Mouse (Mus musculus) neural tube, embryonic 13.5 days (tissue): ENCODE results near the gene Rprd1b. TPM values are rescaled to one million over a fixed set of nuclear protein-coding genes. Genes with fewer than 3 reads are reported as not detected.

Experiments used
- ATAC-seq: fragments of 200-750 bp; cut with Nextera tagmentation; 2 replicates; pipeline ENCODE4 v1.8.0; 2017; ENCODE audit warnings: low read depth, mild to moderate bottlenecking, moderate TSS enrichment, moderate library complexity
- H3K27ac ChIP-seq: fragments of 300-500 bp; sonication (generic); replicated peaks from 2 replicates; pipeline ENCODE4 v1.5.1; 2015; ENCODE audit warnings: moderate library complexity, mild to moderate bottlenecking, inconsistent platforms
- H3K27me3 ChIP-seq: fragments of 300-500 bp; sonication (generic); 2 replicates; pipeline ENCODE4 v1.6.1; 2015; ENCODE audit warnings: mild to moderate bottlenecking, inconsistent platforms
- H3K36me3 ChIP-seq: fragments of 300-500 bp; sonication (generic); 2 replicates; pipeline ENCODE4 v1.6.1; 2015; ENCODE audit warnings: mild to moderate bottlenecking, inconsistent platforms
- H3K4me1 ChIP-seq: fragments of 300-500 bp; sonication (generic); replicated peaks from 2 replicates; pipeline ENCODE4 v1.6.1; 2015; ENCODE audit warnings: inconsistent platforms
- H3K4me2 ChIP-seq: fragments of 300-500 bp; sonication (generic); 2 replicates; pipeline ENCODE4 v1.6.1; 2015; ENCODE audit warnings: inconsistent platforms, mild to moderate bottlenecking, moderate library complexity
- H3K4me3 ChIP-seq: fragments of 300-500 bp; sonication (generic); 2 replicates; pipeline ENCODE4 v1.5.1; 2015; ENCODE audit warnings: mild to moderate bottlenecking, inconsistent platforms
- H3K9ac ChIP-seq: fragments of 300-500 bp; sonication (generic); 2 replicates; pipeline ENCODE4 v1.6.1; 2015; ENCODE audit warnings: moderate library complexity, mild to moderate bottlenecking, inconsistent platforms
- H3K9me3 ChIP-seq: fragments of 300-500 bp; sonication (generic); 2 replicates; pipeline ENCODE4 v1.6.1; 2016; ENCODE audit warnings: inconsistent platforms
- WGBS: fragments of 180-500 bp; shearing (Covaris S2); methylation state at CpG from one replicate; pipeline ENCODE4 v1.1.7; 2015; 5-methylcytosine and 5-hydroxymethylcytosine counted together
- polyA plus RNA-seq: library from polyadenylated mRNA; unstranded; fragments of >200 nt; fragmentation: Nextera tagmentation; extraction: Ambion mirVana; gene quantifications from 2 replicates; pipeline ENCODE4 v1.2.1, GENCODE M21; 2015

Gene Rprd1b
- polyA plus RNA-seq, 1 experiment from 2014 or later, result 34.5 TPM

- no peak overlapping the region for H3K9ac ChIP-seq
- ATAC-seq, result no peak
- 95% methylated on average over 2 of the region's 2 CpGs for WGBS
- H3K36me3 ChIP-seq, result no peaks in the 10 kb centered on the region
- H3K9me3 ChIP-seq, result no peaks in the 10 kb centered on the region
- no peaks in the 10 kb centered on the region for H3K27me3 ChIP-seq
- no peak overlapping the region for H3K27ac ChIP-seq
- H3K4me2 ChIP-seq, result no peak overlapping the region
- no peak overlapping the region for H3K4me3 ChIP-seq
- peaks cover 11% of the 10 kb centered on the region for H3K4me1 ChIP-seq
These were observed 142.1 kb downstream of the Rprd1b start for GRCm38 (mm10) chr2:158170394-158170793.

GRCm38 (mm10) chr2:158174438-158174837 lies 146.1 kb downstream of the Rprd1b start:
- no peaks in the 10 kb centered on the region for H3K27me3 ChIP-seq
- no peak for ATAC-seq

GRCm38 (mm10) chr2:158174958-158175357 lies 146.7 kb downstream of the Rprd1b start:
- Histone ChIP-seq H3K4me2 (no peak overlapping the region), H3K27ac (no peak overlapping the region), H3K4me3 (no peak overlapping the region), H3K36me3 (no peaks in the 10 kb centered on the region), H3K9ac (no peak overlapping the region), H3K4me1 (peaks cover 30% of the 10 kb centered on the region), H3K27me3 (no peaks in the 10 kb centered on the region), H3K9me3 (no peaks in the 10 kb centered on the region)
- ATAC-seq, result no peak
- 92% methylated on average over 15 of the region's 15 CpGs for WGBS

More at GRCm38 (mm10) chr2:158174438-158174837, 146.1 kb downstream of the Rprd1b start:
- Histone ChIP-seq H3K4me3 (no peak overlapping the region), H3K9me3 (no peaks in the 10 kb centered on the region), H3K4me1 (peaks cover 25% of the 10 kb centered on the region), H3K4me2 (no peak overlapping the region), H3K36me3 (no peaks in the 10 kb centered on the region), H3K9ac (no peak overlapping the region), H3K27ac (no peak overlapping the region)
- WGBS, result 90% methylated on average over 5 of the region's 5 CpGs

GRCm38 (mm10) chr2:158175433-158175832 lies 147.1 kb downstream of the Rprd1b start:
- WGBS, result 83% methylated on average over 3 of the region's 3 CpGs
- Histone ChIP-seq H3K9ac (no peak overlapping the region), H3K27ac (no peak overlapping the region), H3K36me3 (no peaks in the 10 kb centered on the region), H3K9me3 (no peaks in the 10 kb centered on the region), H3K27me3 (no peaks in the 10 kb centered on the region), H3K4me1 (peaks cover 31% of the 10 kb centered on the region), H3K4me3 (no peak overlapping the region), H3K4me2 (no peak overlapping the region)
- no peak for ATAC-seq

GRCm38 (mm10) chr2:158176763-158177162 lies 148.5 kb downstream of the Rprd1b start:
- no peak for ATAC-seq
- Histone ChIP-seq H3K4me2 (no peak overlapping the region), H3K9ac (no peak overlapping the region), H3K27me3 (no peaks in the 10 kb centered on the region), H3K27ac (peak overlapping the region; percentile 76; the same call in 1 of the 2 replicates), H3K4me3 (no peak overlapping the region), H3K4me1 (peaks cover 39% of the 10 kb centered on the region), H3K9me3 (no peaks in the 10 kb centered on the region), H3K36me3 (no peaks in the 10 kb centered on the region)
- 91% methylated on average over 9 of the region's 9 CpGs for WGBS

GRCm38 (mm10) chr2:158177574-158177973 lies 149.3 kb downstream of the Rprd1b start:
- no peaks in the 10 kb centered on the region for H3K36me3 ChIP-seq
- H3K4me3 ChIP-seq, result no peak overlapping the region
- ATAC-seq, result no peak
- H3K4me1 ChIP-seq, result peaks cover 47% of the 10 kb centered on the region
- H3K9me3 ChIP-seq, result no peaks in the 10 kb centered on the region
- peak overlapping the region; percentile 76 for H3K27ac ChIP-seq
- 29% methylated on average over 3 of the region's 3 CpGs for WGBS
- no peaks in the 10 kb centered on the region for H3K27me3 ChIP-seq
- H3K9ac ChIP-seq, result no peak overlapping the region
- no peak overlapping the region for H3K4me2 ChIP-seq

- H3K4me1 ChIP-seq, result peaks cover 47% of the 10 kb centered on the region
- H3K27me3 ChIP-seq, result no peaks in the 10 kb centered on the region
- H3K4me3 ChIP-seq, result no peak overlapping the region
- no peak overlapping the region for H3K9ac ChIP-seq
- H3K9me3 ChIP-seq, result no peaks in the 10 kb centered on the region
- H3K36me3 ChIP-seq, result no peaks in the 10 kb centered on the region
- peak overlapping the region; percentile 76 for H3K27ac ChIP-seq
- no peak overlapping the region for H3K4me2 ChIP-seq
- no peak for ATAC-seq
- WGBS, result 76% methylated on average over 4 of the region's 4 CpGs
These were observed 149.8 kb downstream of the Rprd1b start for GRCm38 (mm10) chr2:158178139-158178538.

- Histone ChIP-seq H3K27me3 (no peaks in the 10 kb centered on the region), H3K4me1 (peaks cover 47% of the 10 kb centered on the region), H3K36me3 (no peaks in the 10 kb centered on the region), H3K9me3 (no peaks in the 10 kb centered on the region), H3K27ac (peak overlapping the region; percentile 55; the same call in 1 of the 2 replicates), H3K9ac (0 out of 2 replicates have a peak overlapping the region, but pooled peaks have one; percentile 22), H3K4me2 (peak overlapping the region; percentile 45), H3K4me3 (peak overlapping the region; percentile 20)
- WGBS, result 13% methylated on average over 19 of the region's 19 CpGs
- ATAC-seq, result peak; percentile 22; the same call in 1 of the 2 replicates
These were observed 150.5 kb downstream of the Rprd1b start for GRCm38 (mm10) chr2:158178696-158179369.

GRCm38 (mm10) chr2:158179370-158180111 lies 151.2 kb downstream of the Rprd1b start:
- H3K27me3 ChIP-seq, result no peaks in the 10 kb centered on the region
- no peaks in the 10 kb centered on the region for H3K9me3 ChIP-seq
- H3K9ac ChIP-seq, result no peak overlapping the region
- peaks cover 47% of the 10 kb centered on the region for H3K4me1 ChIP-seq
- peak overlapping the region; percentile 20 for H3K4me3 ChIP-seq
- peak overlapping the region; percentile 45 for H3K4me2 ChIP-seq
- ATAC-seq, result peak; percentile 2; the same call in 1 of the 2 replicates
- peak overlapping the region; percentile 55; the same call in 1 of the 2 replicates for H3K27ac ChIP-seq
- WGBS, result 11% methylated on average over 18 of the region's 18 CpGs
- no peaks in the 10 kb centered on the region for H3K36me3 ChIP-seq

GRCm38 (mm10) chr2:158180797-158181196 lies 152.5 kb downstream of the Rprd1b start:
- Histone ChIP-seq H3K27ac (peak overlapping the region; percentile 88), H3K9ac (no peak overlapping the region), H3K4me1 (peaks cover 48% of the 10 kb centered on the region), H3K9me3 (no peaks in the 10 kb centered on the region), H3K4me2 (no peak overlapping the region), H3K36me3 (no peaks in the 10 kb centered on the region), H3K4me3 (no peak overlapping the region), H3K27me3 (no peaks in the 10 kb centered on the region)
- ATAC-seq, result no peak
- 41% methylated on average over 9 of the region's 9 CpGs for WGBS
